Mouse (Mus musculus) adrenal gland, postnatal 25 days (tissue): ENCODE data around the gene Samd3. TPM values are rescaled to one million over a fixed set of nuclear protein-coding genes. Genes with fewer than 3 reads are reported as not detected.

Experiments
- DNase-seq: peaks from one replicate; pipeline ENCODE4 v3.0.0; 2021; ENCODE audit warnings: mixed read lengths
- total RNA-seq: library from RNA; stranded (reverse); gene quantifications from 2 replicates; pipeline ENCODE4 v1.2.3, GENCODE M21; 2021

Gene Samd3
- total RNA-seq, 1 experiment from 2014 or later, result not detected

- no peak for DNase-seq
Observed at GRCm38 (mm10) chr10:26303485-26303884, 74.0 kb downstream of the Samd3 start.

GRCm38 (mm10) chr10:26314327-26314726, 84.8 kb downstream of the Samd3 start:
- DNase-seq, result no peak

DNA sequence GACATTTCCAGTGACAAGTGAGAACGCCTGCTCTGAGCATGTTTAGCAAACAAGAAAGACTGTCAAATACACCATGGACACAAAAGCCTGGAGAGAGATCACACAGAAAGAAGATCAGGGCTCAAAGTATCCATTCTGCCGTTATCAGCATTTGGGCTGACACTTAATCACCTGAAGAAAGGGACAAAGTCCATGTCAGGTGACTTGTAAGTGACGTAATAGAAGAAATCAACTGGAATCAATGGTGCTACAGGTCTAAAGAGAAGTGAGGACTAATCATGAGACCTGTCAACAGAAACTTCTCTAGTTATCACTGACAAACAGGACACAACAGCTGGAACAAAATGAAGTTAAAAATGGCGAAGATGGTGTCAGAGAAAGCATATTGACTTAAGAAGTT, 91.2 kb downstream of the Samd3 start:
- no peak for DNase-seq

Other genes with a start within 250 kb of the Samd3 start
- 0.46 TPM in 1 of 2 replicates, not detected in the other for gene Gm9767, start 151.5 kb upstream of the Samd3 start, total RNA-seq
- 39.2 and 42.8 TPM in 2 replicates for gene Tmem200a, start 150.7 kb upstream of the Samd3 start, total RNA-seq
- 20.4 and 24.4 TPM in 2 replicates for gene L3mbtl3, start 146.3 kb downstream of the Samd3 start, total RNA-seq